Mouse (Mus musculus) thymus, adult 2 months (tissue): Measurements from ENCODE around the gene Mzf1. TPM values are rescaled to one million over a fixed set of nuclear protein-coding genes. Genes with fewer than 3 reads are reported as not detected.
"Not testable (repeated sequence)": the region's sequence is repeated elsewhere in the genome, so short reads cannot be mapped to it uniquely, and the experiment has no call there.

Experiments
- DNase-seq: peaks from one replicate; pipeline ENCODE4 v3.0.0; 2021
- H3K27ac ChIP-seq: fragments of 200-500 bp; 2 replicates; pipeline ENCODE4 v1.5.1; 2012; ENCODE audit warnings: low read length, control low read depth; ENCODE audit not compliant: control insufficient read depth, insufficient read depth
- H3K27me3 ChIP-seq: fragments of 200-500 bp; 2 replicates; pipeline ENCODE4 v1.6.1; 2012; ENCODE audit warnings: mild to moderate bottlenecking, low read length, moderate library complexity, mixed read lengths; ENCODE audit not compliant: control insufficient read depth, insufficient read depth
- H3K36me3 ChIP-seq: fragments of 200-500 bp; 2 replicates; pipeline ENCODE4 v1.6.1; 2012; ENCODE audit warnings: mild to moderate bottlenecking, low read length, moderate library complexity; ENCODE audit not compliant: control insufficient read depth, insufficient read depth
- H3K4me1 ChIP-seq: fragments of 200-500 bp; replicated peaks from 2 replicates; pipeline ENCODE4 v1.6.1; 2012; ENCODE audit warnings: low read length; ENCODE audit not compliant: control insufficient read depth, insufficient read depth
- H3K4me3 ChIP-seq: fragments of 200-500 bp; 2 replicates; pipeline ENCODE4 v1.5.1; 2012; ENCODE audit warnings: mild to moderate bottlenecking, low read length, control low read depth, moderate library complexity; ENCODE audit not compliant: control insufficient read depth, insufficient read depth
- CTCF ChIP-seq: fragments of 200-500 bp; IDR thresholded peaks from 2 replicates; pipeline ENCODE4 v1.5.1; 2012; ENCODE audit warnings: mild to moderate bottlenecking, control low read depth, low read length, moderate library complexity, borderline replicate concordance; ENCODE audit not compliant: control insufficient read depth, poor library complexity, insufficient read depth; ENCODE audit errors: extremely low read depth
- POLR2A ChIP-seq: fragments of 200-500 bp; IDR thresholded peaks from 2 replicates; pipeline ENCODE4 v1.6.1; 2012; ENCODE audit warnings: mild to moderate bottlenecking, low read length, control low read depth, moderate library complexity; ENCODE audit not compliant: control insufficient read depth, poor library complexity, insufficient read depth; ENCODE audit errors: extremely low read depth
- WGBS: fragments of 180-500 bp; shearing (Covaris S2); methylation state at CpG from one replicate; pipeline ENCODE4 v1.1.7; 2018; 5-methylcytosine and 5-hydroxymethylcytosine counted together
- polyA plus RNA-seq: library from polyadenylated mRNA; depleted of rRNA; stranded (reverse); fragments of >200 nt; gene quantifications from 2 replicates; pipeline ENCODE4 v1.2.3, GENCODE M21; 2012; rRNA removed

Mzf1 gene
- polyA plus RNA-seq, result 3.5 and 4.5 TPM in 2 replicates

DNA sequence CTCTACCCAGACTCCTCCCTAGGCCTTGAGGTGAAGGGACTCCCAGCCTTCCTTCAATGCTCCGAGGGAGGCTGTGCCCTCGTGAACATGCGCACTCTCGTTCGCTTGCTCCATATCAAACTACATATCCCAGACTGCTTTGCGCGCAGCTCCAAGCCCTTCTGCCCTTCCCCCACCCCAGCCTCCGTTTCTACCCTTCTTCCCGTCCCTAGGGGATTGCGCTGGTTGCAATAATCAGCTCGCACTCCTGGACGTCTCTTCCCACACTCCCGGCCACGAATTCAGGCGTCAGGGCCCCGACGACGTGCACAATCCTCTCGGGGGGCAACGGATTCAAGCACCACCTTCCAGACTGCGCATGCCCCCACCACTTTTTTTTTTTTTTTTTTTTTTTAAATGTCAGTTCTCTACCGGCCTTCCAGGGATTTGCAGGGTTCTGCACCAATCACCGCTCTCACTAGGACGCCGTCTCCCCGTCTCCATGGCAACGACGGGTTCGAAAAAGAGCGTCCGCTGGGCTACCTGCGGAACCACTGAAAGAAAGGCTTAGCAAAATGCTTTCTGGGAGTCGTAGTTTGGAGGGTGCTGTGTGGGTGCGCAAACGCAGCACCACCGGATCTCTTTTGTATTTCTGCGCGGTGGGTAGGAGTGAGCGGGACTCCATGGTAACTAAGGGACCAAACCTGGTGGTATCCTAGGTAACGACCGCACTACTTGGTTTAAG lies at the start of gene Mzf1:
Gene Mzf1 (minus strand): TSS at position 478 of the 724 bp plus-strand sequence.
- 0 out of 2 replicates have a peak, but pooled peaks cover 2% of the 10 kb centered on the region for H3K4me1 ChIP-seq
- TF ChIP-seq CTCF (peak; percentile 60; the same call in 1 of the 2 replicates), POLR2A (peak; percentile 41; the same call in 1 of the 2 replicates)
- DNase-seq, result peak; percentile 92
- peak within 1 kb of the TSS; percentile 75 for H3K27ac ChIP-seq
- WGBS, result under 1% methylated on average over 41 of the region's 41 CpGs
- no peaks in the 10 kb centered on the region for H3K27me3 ChIP-seq
- H3K36me3 ChIP-seq, result no peaks in the 10 kb centered on the region
- H3K4me3 ChIP-seq, result peak within 1 kb of the TSS; percentile 78

DNA sequence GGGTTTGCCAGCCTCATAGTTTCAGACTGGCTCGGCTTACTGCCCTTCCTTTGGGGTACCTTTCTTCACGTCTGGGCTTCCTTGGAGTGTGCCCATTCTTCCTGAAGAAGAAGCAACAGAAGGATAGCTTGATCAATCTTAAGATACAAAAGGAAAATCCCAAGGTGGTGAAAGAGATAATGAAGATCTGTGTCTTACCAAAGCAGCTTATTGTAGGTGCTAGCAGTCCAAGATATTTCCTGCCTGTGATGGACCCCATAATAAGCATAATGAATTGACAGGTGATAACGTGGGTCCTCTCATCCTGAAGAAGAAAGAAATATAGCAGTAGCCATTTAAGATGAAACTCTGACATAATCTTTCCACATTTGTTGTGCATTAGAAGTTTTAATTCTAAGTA lies 40.5 kb upstream of the Mzf1 start, which contains the start of gene Vmn1r85:
Gene Vmn1r85 (minus strand): TSS at position 101 of the 400 bp plus-strand sequence.
- no peak within 1 kb of the TSS for H3K27ac ChIP-seq
- DNase-seq, result no peak
- WGBS, result 70% methylated on average over 3 of the region's 3 CpGs
- H3K27me3 ChIP-seq, result no peaks in the 10 kb centered on the region
- no peaks in the 10 kb centered on the region for H3K4me1 ChIP-seq
- no peaks in the 10 kb centered on the region for H3K36me3 ChIP-seq
- no peak within 1 kb of the TSS for H3K4me3 ChIP-seq
- TF ChIP-seq CTCF, result no peak
- no peak for TF ChIP-seq POLR2A

DNA sequence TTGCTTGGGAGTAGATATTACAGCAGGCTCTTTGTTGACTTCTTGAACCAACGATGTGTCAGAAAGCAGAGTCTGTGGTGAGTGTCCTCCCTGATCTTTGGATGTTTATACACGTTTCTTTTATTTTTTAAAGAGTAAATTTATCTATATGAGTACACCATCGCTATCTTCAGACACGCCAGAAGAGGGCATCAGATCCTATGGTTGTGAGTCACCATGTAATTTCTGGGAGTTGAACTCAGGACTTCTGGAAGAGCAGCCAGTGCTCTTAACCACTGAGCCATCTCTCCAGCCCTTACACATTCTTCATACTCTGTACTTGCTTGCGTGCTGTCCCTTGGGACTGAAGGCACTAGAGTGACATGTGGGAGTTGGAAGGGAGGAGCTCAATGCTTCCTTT lies 17.7 kb upstream of the Mzf1 start:
- Histone ChIP-seq H3K27ac (no peak overlapping the region), H3K27me3 (no peaks in the 10 kb centered on the region), H3K4me1 (no peaks in the 10 kb centered on the region), H3K4me3 (no peak overlapping the region), H3K36me3 (no peaks in the 10 kb centered on the region)
- TF ChIP-seq CTCF (no peak), POLR2A (no peak)
- WGBS, result 75% methylated on average over 5 of the region's 5 CpGs
- no peak for DNase-seq

DNA sequence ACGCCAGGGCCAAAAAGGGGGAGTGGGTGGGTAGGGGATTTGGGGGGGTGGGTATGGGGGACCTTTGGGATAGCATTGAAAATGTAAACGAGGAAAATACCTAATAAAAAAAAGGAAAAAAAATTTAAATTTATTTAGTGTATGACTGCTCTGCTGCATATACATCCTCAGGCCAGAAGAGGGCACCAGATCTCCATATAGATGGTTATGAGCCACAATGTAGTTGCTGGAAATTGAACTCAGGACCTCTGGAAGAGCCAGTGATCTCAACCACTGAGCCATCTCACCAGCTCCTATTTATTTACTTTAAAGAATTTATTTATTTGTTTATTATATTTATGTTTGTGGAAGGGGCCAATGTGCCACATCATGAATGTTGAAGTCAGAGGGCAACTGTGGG lies 8.8 kb upstream of the Mzf1 start:
- not testable (repeated sequence) for DNase-seq, H3K4me1 ChIP-seq, H3K27ac ChIP-seq, H3K4me3 ChIP-seq, H3K36me3 ChIP-seq, H3K27me3 ChIP-seq
- 48% methylated on average over 2 of the region's 2 CpGs for WGBS

DNA sequence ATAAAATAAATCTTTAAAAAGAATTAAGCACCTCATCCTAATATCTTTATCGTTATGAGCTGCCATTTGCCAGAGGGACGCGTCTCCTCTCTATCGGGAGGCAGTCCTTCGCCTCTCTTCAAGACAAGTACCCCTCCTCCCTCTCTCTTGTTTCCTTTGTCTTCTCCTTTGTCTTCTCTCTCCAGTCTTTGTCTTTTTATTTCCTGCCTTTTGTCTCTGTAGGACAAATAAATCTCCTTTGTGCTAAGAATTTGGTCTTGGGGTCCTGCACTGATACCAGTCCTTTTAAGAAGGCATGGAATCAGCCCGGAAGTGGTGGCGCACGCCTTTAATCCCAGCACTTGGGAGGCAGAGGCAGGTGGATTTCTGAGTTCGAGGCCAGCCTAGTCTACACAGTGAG lies 5.0 kb upstream of the Mzf1 start:
- Histone ChIP-seq H3K4me1 (no peaks in the 10 kb centered on the region), H3K4me3 (no peak overlapping the region), H3K27ac (no peak overlapping the region), H3K36me3 (no peaks in the 10 kb centered on the region), H3K27me3 (no peaks in the 10 kb centered on the region)
- TF ChIP-seq CTCF (no peak), POLR2A (no peak)
- no peak for DNase-seq
- WGBS, result 91% methylated on average over 9 of the region's 9 CpGs

DNA sequence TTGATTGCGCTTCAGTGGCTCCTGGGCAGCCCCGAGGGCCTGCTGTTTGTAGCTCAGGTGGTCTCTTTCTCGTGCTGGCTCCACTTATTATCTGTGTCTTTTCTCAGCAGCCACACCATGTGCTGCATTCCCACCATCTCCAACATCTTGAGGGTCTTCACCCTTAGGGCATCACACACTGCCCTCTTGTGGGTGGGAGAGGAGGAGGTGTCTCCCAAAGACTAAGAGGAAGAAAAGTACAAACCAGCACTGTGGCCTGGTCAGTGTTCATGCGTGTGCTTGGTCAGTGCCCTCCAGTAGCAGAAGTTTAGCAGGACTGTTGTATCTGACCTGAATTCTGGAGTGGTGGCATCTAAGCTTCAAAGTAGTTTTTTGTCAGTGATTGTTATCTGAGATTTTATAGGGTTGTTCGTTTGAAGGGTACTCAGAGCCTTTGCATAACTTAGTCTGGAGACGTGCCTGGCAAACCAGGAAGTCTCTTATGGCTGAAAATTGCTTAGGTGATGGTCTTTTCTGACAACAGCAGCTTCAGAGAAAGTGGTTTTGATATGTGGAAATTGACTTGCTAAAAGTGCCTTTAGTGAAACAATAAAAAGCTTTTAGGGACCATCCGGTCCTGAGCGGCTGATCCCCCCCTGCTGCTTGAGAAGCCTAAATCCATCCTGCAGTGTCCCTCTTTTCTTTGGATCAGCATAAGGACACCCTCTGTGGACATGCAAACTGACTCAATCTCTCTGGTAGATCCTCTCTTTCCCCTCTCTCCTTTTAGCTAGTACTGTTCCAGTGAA lies 2.5 kb upstream of the Mzf1 start:
- no peaks in the 10 kb centered on the region for H3K27me3 ChIP-seq
- no peak for TF ChIP-seq CTCF
- no peak for TF ChIP-seq POLR2A
- no peaks in the 10 kb centered on the region for H3K36me3 ChIP-seq
- no peak overlapping the region for H3K27ac ChIP-seq
- DNase-seq, result no peak
- H3K4me1 ChIP-seq, result 0 out of 2 replicates have a peak, but pooled peaks cover 2% of the 10 kb centered on the region
- no peak overlapping the region for H3K4me3 ChIP-seq
- 79% methylated on average over 8 of the region's 8 CpGs for WGBS

GRCm38 (mm10) chr7:13053961-13054286 lies 640 bp downstream of the Mzf1 start:
- TF ChIP-seq POLR2A (no peak), CTCF (no peak)
- Histone ChIP-seq H3K36me3 (no peaks in the 10 kb centered on the region), H3K27ac (no peak overlapping the region), H3K4me1 (0 out of 2 replicates have a peak, but pooled peaks cover 2% of the 10 kb centered on the region), H3K4me3 (peak overlapping the region; percentile 78), H3K27me3 (no peaks in the 10 kb centered on the region)
- DNase-seq, result no peak
- 5% methylated on average over 15 of the region's 15 CpGs for WGBS
